Mouse (Mus musculus) gastrocnemius, adult 2 months (tissue): ENCODE measurements around the gene Mov10. TPM values are rescaled to one million over a fixed set of nuclear protein-coding genes. Genes with fewer than 3 reads are reported as not detected.
"Not testable (repeated sequence)": the region's sequence is repeated elsewhere in the genome, so short reads cannot be mapped to it uniquely, and the experiment has no call there.

ENCODE experiments used
- DNase-seq: peaks from one replicate; pipeline ENCODE4 v3.0.0; 2022
- H3K27ac ChIP-seq: fragments of 200-600 bp; 2 replicates; pipeline ENCODE4 v1.8.1; 2022; ENCODE audit warnings: mild to moderate bottlenecking
- H3K4me3 ChIP-seq: fragments of 200-600 bp; 2 replicates; pipeline ENCODE4 v1.8.1; 2022; ENCODE audit warnings: mild to moderate bottlenecking, moderate library complexity
- CTCF ChIP-seq: fragments of 200-600 bp; IDR thresholded peaks from 2 replicates; pipeline ENCODE4 v1.8.1; 2022; ENCODE audit warnings: antibody characterized with exemption, mild to moderate bottlenecking, moderate library complexity
- intact Hi-C: fragments of 180-260 bp; cut with DNase I; formaldehyde crosslinking; loops from one replicate; pipeline ENCODE4 v1.15.1; 2025
- total RNA-seq, 2 experiments: library from RNA; stranded (reverse); gene quantifications; 2 replicates each; pipeline ENCODE4 v1.2.3; 2021

The Mov10 gene
- total RNA-seq, 2 experiments from 2014 or later, result 0.38 to 2.5 TPM

DNA sequence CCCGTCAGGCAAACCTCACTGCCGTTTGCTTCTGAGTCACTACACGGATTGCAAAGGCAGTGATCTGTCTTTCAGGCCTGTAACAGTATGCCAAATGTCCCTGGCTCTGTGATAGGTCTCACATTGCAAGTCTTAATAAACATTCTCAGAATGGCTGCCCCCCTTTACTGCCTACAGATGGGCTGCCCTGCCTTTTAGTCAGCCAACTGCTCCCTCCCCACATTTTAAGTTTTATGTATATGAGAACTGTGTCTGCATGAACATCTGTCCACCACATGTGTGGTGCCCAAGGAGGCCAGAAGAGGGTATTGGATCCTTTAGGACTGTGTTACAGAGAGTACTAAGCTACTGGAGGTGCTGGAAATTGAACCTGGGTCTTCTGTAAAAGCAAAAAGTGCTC lies 47.4 kb downstream of the Mov10 start:
- Histone ChIP-seq H3K4me3 (no peak overlapping the region), H3K27ac (no peak overlapping the region; the same call in 1 of the 2 replicates)
- no peak for DNase-seq
- intact Hi-C loops, result no loop called here
- TF ChIP-seq CTCF, result no peak

DNA sequence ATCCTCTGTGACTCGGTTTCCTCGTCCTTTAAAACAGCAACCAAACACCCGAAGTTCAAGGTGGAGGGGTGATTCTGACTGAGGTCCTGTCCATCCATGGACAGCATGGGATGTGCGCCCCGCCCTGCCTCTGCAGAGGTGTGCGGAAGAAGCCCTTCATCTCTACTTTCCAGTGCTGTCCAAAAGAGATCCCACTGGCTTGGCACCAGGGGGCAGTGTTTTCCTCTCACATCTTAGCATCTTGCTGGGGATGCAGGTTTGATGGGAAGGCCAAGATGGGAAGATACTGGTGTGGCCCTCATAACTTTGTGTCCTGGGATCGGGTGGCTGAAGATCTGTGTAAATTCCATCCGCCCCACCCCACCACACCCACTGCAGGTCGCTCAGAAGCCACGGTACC lies 48.3 kb downstream of the Mov10 start:
- DNase-seq, result peak; percentile 65

DNA sequence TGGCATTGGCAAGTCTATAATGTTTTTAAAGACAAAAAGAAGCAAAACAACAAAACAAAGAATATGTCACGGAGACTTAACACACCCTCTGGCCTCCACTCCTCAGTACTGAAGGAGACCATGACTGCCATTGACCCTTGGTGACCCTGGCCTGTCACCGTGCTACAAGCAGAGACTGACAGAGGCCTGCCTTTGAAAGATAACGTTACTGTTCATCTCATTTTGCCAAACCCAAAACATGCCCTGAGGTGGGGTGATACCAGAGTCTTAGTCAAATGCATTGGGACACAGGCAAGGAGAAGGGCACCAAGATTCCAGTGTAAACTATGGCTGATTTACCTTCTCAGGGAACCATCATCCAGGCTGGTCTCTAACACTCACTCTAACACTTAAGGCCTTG lies 49.2 kb downstream of the Mov10 start:
- intact Hi-C loops, result no loop called here
- TF ChIP-seq CTCF, result no peak
- no peak for DNase-seq
- Histone ChIP-seq H3K27ac (0 out of 2 replicates have a peak overlapping the region, but pooled peaks have one; percentile 28), H3K4me3 (no peak overlapping the region)

More for the DNA sequence above, 48.3 kb downstream of the Mov10 start:
- intact Hi-C loops, result no loop called here
- H3K4me3 ChIP-seq, result no peak overlapping the region
- H3K27ac ChIP-seq, result no peak overlapping the region; the same call in 1 of the 2 replicates
- TF ChIP-seq CTCF, result peak; percentile 75

- no peak for DNase-seq
- H3K27ac ChIP-seq, result no peak overlapping the region
- no peak for TF ChIP-seq CTCF
- intact Hi-C loops, result no loop called here
- H3K4me3 ChIP-seq, result no peak overlapping the region
These were observed 50.6 kb downstream of the Mov10 start for GRCm38 (mm10) chr3:104767716-104768115.

GRCm38 (mm10) chr3:104767141-104767540 lies 51.2 kb downstream of the Mov10 start:
- DNase-seq, result no peak
- Histone ChIP-seq H3K4me3 (no peak overlapping the region), H3K27ac (no peak overlapping the region)
- no peak for TF ChIP-seq CTCF
- intact Hi-C loops, result no loop called here

GRCm38 (mm10) chr3:104765021-104765420 lies 53.3 kb downstream of the Mov10 start:
- intact Hi-C loops, result no loop called here
- no peak overlapping the region for H3K4me3 ChIP-seq
- peak; percentile 45 for DNase-seq
- H3K27ac ChIP-seq, result no peak overlapping the region
- peak; percentile 64 for TF ChIP-seq CTCF

GRCm38 (mm10) chr3:104762103-104762863 lies 56.1 kb downstream of the Mov10 start:
- H3K27ac ChIP-seq, DNase-seq, H3K4me3 ChIP-seq, intact Hi-C loops: not testable (repeated sequence)

DNA sequence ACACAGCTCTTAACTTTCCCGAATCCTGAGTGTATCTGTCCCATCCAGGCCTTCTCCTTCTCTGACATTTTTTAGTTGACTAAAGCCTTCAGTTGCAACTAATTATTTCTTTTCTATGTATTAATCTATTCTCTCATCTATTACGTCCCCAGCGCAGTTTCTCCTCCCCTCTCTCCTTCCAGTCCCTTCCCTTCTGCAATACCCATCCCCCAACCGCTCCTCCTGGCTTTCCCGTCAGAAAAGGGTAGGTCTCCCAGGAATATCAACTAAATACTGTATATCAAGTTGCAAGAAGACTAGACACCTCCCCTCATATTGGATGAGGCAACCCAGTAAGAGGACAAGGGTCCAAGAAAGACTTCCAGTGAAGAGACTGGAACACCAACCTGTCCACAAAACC lies 59.5 kb downstream of the Mov10 start:
- DNase-seq, result no peak
- TF ChIP-seq CTCF, result no peak
- intact Hi-C loops, result loop anchor here (2.0 kb wide), 1 partner anchor 22 kb away; the partner anchor contains the start of genes Fam19a3 and Ppm1j
- H3K4me3 ChIP-seq, result peak overlapping the region; percentile 69
- peak overlapping the region; percentile 12; the same call in 1 of the 2 replicates for H3K27ac ChIP-seq

DNA sequence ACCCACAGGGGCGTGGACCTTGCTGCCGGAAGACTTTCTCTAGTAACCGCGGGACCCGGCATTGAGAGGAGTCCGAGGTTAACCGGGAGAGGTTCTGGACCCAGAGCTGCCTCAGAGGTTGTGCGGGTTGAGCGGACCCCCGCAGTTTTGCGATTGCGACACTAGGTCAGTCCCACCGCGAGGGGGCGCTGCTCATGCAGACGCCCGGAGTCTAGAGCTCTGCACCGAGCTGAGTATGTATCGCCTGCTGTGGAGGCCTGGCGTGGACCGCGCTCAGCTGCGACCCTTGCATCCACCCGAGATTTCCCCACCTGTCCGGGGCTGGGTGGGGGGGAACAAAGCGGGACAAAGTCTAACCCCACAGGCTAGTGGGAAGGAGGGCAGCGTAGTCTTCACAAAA lies 60.0 kb downstream of the Mov10 start:
- peak; percentile 82 for TF ChIP-seq CTCF
- peak overlapping the region; percentile 12; the same call in 1 of the 2 replicates for H3K27ac ChIP-seq
- intact Hi-C loops, result loop anchor here (2.0 kb wide), 1 partner anchor 22 kb away; the partner anchor contains the start of genes Fam19a3 and Ppm1j
- DNase-seq, result peak; percentile 80
- peak overlapping the region; percentile 69 for H3K4me3 ChIP-seq

- DNase-seq, result peak; percentile 51
- H3K4me3 ChIP-seq, result peak overlapping the region; percentile 47
- TF ChIP-seq CTCF, result peak; percentile 48
- intact Hi-C loops, H3K27ac ChIP-seq: not testable (repeated sequence)
These were observed 65.5 kb downstream of the Mov10 start for GRCm38 (mm10) chr3:104752845-104753244.

Other genes with a start within 250 kb of the Mov10 start
- gene Slc16a1, start 179.9 kb downstream of the Mov10 start, total RNA-seq, result 10 to 100 TPM; 20.9 to 42.1 TPM
- gene Ppm1j, start 37.5 kb downstream of the Mov10 start, total RNA-seq, result 10 to 100 TPM; 33.3 to 45.6 TPM
- 1 to 10 TPM; 2.7 to 4.2 TPM for gene Fam19a3, start 36.7 kb downstream of the Mov10 start, total RNA-seq
- 10 to 100 TPM; 26.1 to 41.6 TPM for gene Rhoc, start 30.2 kb downstream of the Mov10 start, total RNA-seq
- gene St7l, start 45.4 kb upstream of the Mov10 start, total RNA-seq, result 10 to 100 TPM; 23.3 to 23.4 TPM
- gene Capza1, start 45.9 kb upstream of the Mov10 start, total RNA-seq, result 10 to 100 TPM; 23.5 to 25.5 TPM
- under 1 TPM; 0.13 to 0.31 TPM for gene Wnt2b, start 143.4 kb upstream of the Mov10 start, total RNA-seq
- gene Cttnbp2nl, start 234.6 kb upstream of the Mov10 start, total RNA-seq, result 1 to 10 TPM; 4.5 to 8.4 TPM
- gene 4930564D02Rik, start 248.3 kb upstream of the Mov10 start, total RNA-seq, result not detected